ENCODE assay signal across 8 mouse cellular contexts in the genomic region with DNA sequence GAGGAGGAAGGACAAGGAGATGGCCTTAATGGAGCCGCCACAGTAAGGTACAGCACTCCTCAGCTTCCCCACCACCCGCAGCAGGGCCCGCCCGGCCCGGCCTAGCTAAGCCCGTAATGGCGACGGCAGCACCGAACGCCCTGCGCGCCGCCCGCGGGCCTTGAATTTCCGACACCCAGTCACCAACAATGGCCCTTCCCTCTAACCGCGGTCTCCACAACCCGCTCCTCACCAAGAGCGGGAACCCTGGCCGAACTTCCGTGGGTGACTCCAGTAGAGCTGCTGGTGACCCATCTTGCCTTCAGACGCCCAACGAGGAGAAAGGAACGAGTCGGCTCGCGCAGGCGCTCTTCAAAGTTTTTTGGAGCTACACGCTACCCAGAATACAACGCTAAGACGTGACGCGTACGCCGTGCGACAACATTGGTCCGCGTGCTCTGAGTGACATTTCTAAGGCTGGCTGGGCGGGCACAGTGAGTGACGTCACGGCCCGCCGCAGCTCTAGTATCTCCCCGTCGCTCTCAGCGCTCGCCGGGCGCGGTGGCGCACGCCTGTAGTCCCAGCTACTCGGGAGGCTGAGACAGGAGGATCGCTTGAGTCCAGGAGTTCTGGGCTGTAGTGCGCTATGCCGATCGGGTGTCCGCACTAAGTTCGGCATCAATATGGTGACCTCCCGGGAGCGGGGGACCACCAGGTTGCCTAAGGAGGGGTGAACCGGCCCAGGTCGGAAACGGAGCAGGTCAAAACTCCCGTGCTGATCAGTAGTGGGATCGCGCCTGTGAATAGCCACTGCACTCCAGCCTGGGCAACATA. TPM values are rescaled to one million over a fixed set of nuclear protein-coding genes. Genes with fewer than 3 reads are reported as not detected.
DNase-seq lines count a peak whose midpoint lies in the region; ATAC-seq lines count a peak whose summit lies in the region.
"Not testable (repeated sequence)": the region's sequence is repeated elsewhere in the genome, so short reads cannot be mapped to it uniquely, and the experiment has no call there.

A gene (minus strand): TSS at position 422 of the 813 bp plus-strand sequence.

- H3K9me3 ChIP-seq in heart, embryonic 14.5 days (ENCODE audit: control insufficient read depth, low read length); liver, embryonic 13.5 days (replicated peaks); stomach, embryonic 16.5 days (replicated peaks; ENCODE audit: control insufficient read depth, low read length): not testable (repeated sequence)

- not testable (repeated sequence) for H3K27me3 ChIP-seq in heart, embryonic 14.5 days (ENCODE audit: control insufficient read depth, insufficient read depth, low read length); liver, embryonic 13.5 days; stomach, embryonic 16.5 days (ENCODE audit: control insufficient read depth, insufficient read depth, low read length)

- WGBS in heart, embryonic 14.5 days = 1% methylated on average over 57 of the region's 68 CpGs
- WGBS in liver, embryonic 13.5 days (ENCODE audit: insufficient replicate concordance) = under 1% methylated on average over 59 of the region's 68 CpGs
- whole genome bisulfite sequencing in stomach, embryonic 16.5 days = under 1% methylated on average over 56 of the region's 68 CpGs

- DNase-seq in c-Kit-negative CD71-positive TER-119-positive erythroid progenitor cells, embryonic 14.5 days (ENCODE audit: low read depth, low spot score) = peak; percentile 99
- DNase-seq in fibroblast of lung, adult 2 months (ENCODE audit: low read depth) = peak; percentile 98
- peak; percentile 99 for DNase-seq in kidney, postnatal 14 days
- DNase-seq in liver, embryonic 13.5 days = peak; percentile 94
- DNase-seq in neural tube, embryonic 10.5 days (ENCODE audit: extremely low spot score, low spot score) = peak; percentile 99

- H3K36me3 ChIP-seq in heart, embryonic 14.5 days (ENCODE audit: control insufficient read depth, insufficient read depth, low read length) = peaks cover 22% of the 10 kb centered on the region
- H3K36me3 ChIP-seq in liver, embryonic 13.5 days = peaks cover 23% of the 10 kb centered on the region
- peaks cover 12% of the 10 kb centered on the region for H3K36me3 ChIP-seq in stomach, embryonic 16.5 days (ENCODE audit: control insufficient read depth, insufficient read depth, low read length)

- peak within 1 kb of the TSS; percentile 97 for H3K9ac ChIP-seq in heart, embryonic 14.5 days (ENCODE audit: low read length)
- peak within 1 kb of the TSS; percentile 96 for H3K9ac ChIP-seq in liver, embryonic 13.5 days
- H3K9ac ChIP-seq in stomach, embryonic 16.5 days (ENCODE audit: low read length) = peak within 1 kb of the TSS; percentile 93

- H3K4me3 ChIP-seq in heart, embryonic 14.5 days (ENCODE audit: control insufficient read depth in 1 of 2, insufficient read depth in 1 of 2, low read depth in 1 of 2, low read length in 2 of 2) = peak within 1 kb of the TSS; percentile 78 to 94
- peak within 1 kb of the TSS; percentile 85 for H3K4me3 ChIP-seq in liver, embryonic 13.5 days (replicated peaks)
- peak within 1 kb of the TSS; percentile 76 for H3K4me3 ChIP-seq in stomach, embryonic 16.5 days (replicated peaks; ENCODE audit: low read length)

- H3K27ac ChIP-seq in heart, embryonic 14.5 days (replicated peaks in 1 of 2; ENCODE audit: control insufficient read depth in 1 of 2, insufficient read depth in 1 of 2, low read depth in 2 of 2, low read length in 2 of 2) = peak within 1 kb of the TSS; percentile 94 to 96
- peak within 1 kb of the TSS; percentile 95 for H3K27ac ChIP-seq in liver, embryonic 13.5 days
- H3K27ac ChIP-seq in stomach, embryonic 16.5 days (ENCODE audit: low read length) = peak within 1 kb of the TSS; percentile 96

- peak; percentile 94 for ATAC-seq in CD4-positive, CD25-positive, alpha-beta regulatory T cell, adult 4 months
- ATAC-seq in heart, embryonic 14.5 days (ENCODE audit: insufficient number of reproducible peaks, insufficient read depth, low FRiP score, low read depth) = peak; percentile 99
- ATAC-seq in liver, embryonic 13.5 days (ENCODE audit: low read depth) = peak; percentile 95
- ATAC-seq in stomach, embryonic 16.5 days (ENCODE audit: insufficient read depth, low FRiP score) = peak; percentile 99

- peak within 1 kb of the TSS; percentile 67 for H3K4me2 ChIP-seq in heart, embryonic 14.5 days (ENCODE audit: low read length)
- peak within 1 kb of the TSS; percentile 90 for H3K4me2 ChIP-seq in liver, embryonic 13.5 days
- H3K4me2 ChIP-seq in stomach, embryonic 16.5 days (ENCODE audit: low read depth, low read length) = peak within 1 kb of the TSS; percentile 72

- H3K4me1 ChIP-seq in heart, embryonic 14.5 days (ENCODE audit: control insufficient read depth in 2 of 2, insufficient read depth in 2 of 2, low read length in 2 of 2) = not testable (repeated sequence)
- peaks cover 23% of the 10 kb centered on the region for H3K4me1 ChIP-seq in liver, embryonic 13.5 days (replicated peaks)
- H3K4me1 ChIP-seq in stomach, embryonic 16.5 days (ENCODE audit: control insufficient read depth, insufficient read depth, low read length) = peaks cover 10% of the 10 kb centered on the region

RNA-seq across cellular contexts. Expression of the gene that starts here (rescaled TPM):
- 1,000 to 10,000 TPM; 2,079 to 4,258 TPM for polyA plus RNA-seq in CD4-positive, CD25-positive, alpha-beta regulatory T cell, adult 4 months (2017; shearing (Covaris generic))
- 1,298 and 1,520 TPM in 2 replicates for polyA plus RNA-seq in heart, embryonic 14.5 days (2014; fragmentation: Nextera tagmentation; extraction: Ambion mirVana)
- 1,343 and 1,574 TPM in 2 replicates for polyA plus RNA-seq in liver, embryonic 13.5 days (2015; fragmentation: Nextera tagmentation; extraction: Ambion mirVana)
- polyA plus RNA-seq in stomach, embryonic 16.5 days (2015; fragmentation: Nextera tagmentation; extraction: Ambion mirVana) = 1,481 and 1,784 TPM in 2 replicates

Comparison
In these comparisons a context has a peak if more than half of its experiments do, and no peak if none do; other contexts are left out.
1. Peak in every context shown above with its lines: DNase-seq, ATAC-seq, H3K4me3 ChIP-seq and H3K27ac ChIP-seq.